Mouse (Mus musculus) regulatory T cell (primary cell): ENCODE measurements around the gene Prpf38b.
"Not testable (repeated sequence)": the region's sequence is repeated elsewhere in the genome, so short reads cannot be mapped to it uniquely, and the experiment has no call there.

Experiments
- in situ Hi-C: fragments of 300-600 bp; cut with MboI, MseI; formaldehyde crosslinking; loops from one replicate; pipeline ENCODE4 v1.15.1; 2025; ENCODE audit warnings: high pct_unique_total_duplicates

The Prpf38b gene

GRCm38 (mm10) chr3:108863091-108863490, 48.4 kb downstream of the Prpf38b start:
- in situ Hi-C loops, result no loop called here

- in situ Hi-C loops, result not testable (repeated sequence)
Measured at GRCm38 (mm10) chr3:108862282-108862681, 49.2 kb downstream of the Prpf38b start.

GRCm38 (mm10) chr3:108860786-108861185, 50.7 kb downstream of the Prpf38b start:
- in situ Hi-C loops, result no loop called here

- in situ Hi-C loops, result no loop called here
Measured at GRCm38 (mm10) chr3:108858231-108858770, 53.2 kb downstream of the Prpf38b start.

- in situ Hi-C loops, result no loop called here
Measured at GRCm38 (mm10) chr3:108857714-108858113, 53.8 kb downstream of the Prpf38b start.

- in situ Hi-C loops, result no loop called here
Measured at GRCm38 (mm10) chr3:108857124-108857470, 54.4 kb downstream of the Prpf38b start.

- in situ Hi-C loops, result no loop called here
Measured at GRCm38 (mm10) chr3:108856386-108857123, 55.0 kb downstream of the Prpf38b start.

- in situ Hi-C loops, result no loop called here
Measured at GRCm38 (mm10) chr3:108855864-108856263, 55.7 kb downstream of the Prpf38b start.

GRCm38 (mm10) chr3:108855371-108855770, 56.2 kb downstream of the Prpf38b start:
- in situ Hi-C loops, result no loop called here

GRCm38 (mm10) chr3:108853266-108853665, 58.3 kb downstream of the Prpf38b start:
- in situ Hi-C loops, result no loop called here
